Mouse (Mus musculus): ENCODE measurements around the gene Mgme1.

Mgme1 gene

GRCm38 (mm10) chr2:144270507-144271420, at the start of gene Mgme1, which contains the start of gene Snx5:
TSS of gene Mgme1 (plus strand) at chr2:144270663.
TSS of gene Snx5 (minus strand) at chr2:144270906.
- DNase-seq (ENCODE audit: low read depth): peak; percentile 94

GRCm38 (mm10) chr2:144224351-144224750, 46.1 kb upstream of the Mgme1 start:
- peak; percentile 51 for DNase-seq (ENCODE audit: low read depth)

GRCm38 (mm10) chr2:144226906-144227586, 43.4 kb upstream of the Mgme1 start:
- DNase-seq (ENCODE audit: low read depth): no peak

- peak; percentile 79 for DNase-seq (ENCODE audit: low read depth)
These were observed 41.7 kb upstream of the Mgme1 start for GRCm38 (mm10) chr2:144228521-144229346.

- no peak for DNase-seq (ENCODE audit: low read depth)
These were observed 40.8 kb upstream of the Mgme1 start for GRCm38 (mm10) chr2:144229647-144230046.

GRCm38 (mm10) chr2:144230498-144230897, 40.0 kb upstream of the Mgme1 start:
- no peak for DNase-seq (ENCODE audit: low read depth)

- DNase-seq (ENCODE audit: low read depth): peak; percentile 60
These were observed 39.3 kb upstream of the Mgme1 start for GRCm38 (mm10) chr2:144231115-144231514.

- DNase-seq (ENCODE audit: low read depth): no peak
These were observed 36.9 kb upstream of the Mgme1 start for GRCm38 (mm10) chr2:144233534-144233933.

GRCm38 (mm10) chr2:144235776-144236175, 34.7 kb upstream of the Mgme1 start:
- DNase-seq (ENCODE audit: low read depth): no peak

GRCm38 (mm10) chr2:144236791-144237584, 33.5 kb upstream of the Mgme1 start:
- DNase-seq (ENCODE audit: low read depth): no peak

GRCm38 (mm10) chr2:144238341-144238740, 32.1 kb upstream of the Mgme1 start:
- no peak for DNase-seq (ENCODE audit: low read depth)

GRCm38 (mm10) chr2:144239318-144239717, 31.1 kb upstream of the Mgme1 start:
- DNase-seq (ENCODE audit: low read depth): no peak

- DNase-seq (ENCODE audit: low read depth): no peak
These were observed 30.2 kb upstream of the Mgme1 start for GRCm38 (mm10) chr2:144240095-144240899.

GRCm38 (mm10) chr2:144245464-144245863, 25.0 kb upstream of the Mgme1 start:
- DNase-seq (ENCODE audit: low read depth): no peak

GRCm38 (mm10) chr2:144246270-144246669, 24.2 kb upstream of the Mgme1 start:
- no peak for DNase-seq (ENCODE audit: low read depth)

- no peak for DNase-seq (ENCODE audit: low read depth)
These were observed 23.0 kb upstream of the Mgme1 start for GRCm38 (mm10) chr2:144247337-144247978.

- DNase-seq (ENCODE audit: low read depth): no peak
These were observed 21.7 kb upstream of the Mgme1 start for GRCm38 (mm10) chr2:144248613-144249376.

GRCm38 (mm10) chr2:144250111-144250510, 20.4 kb upstream of the Mgme1 start:
- no peak for DNase-seq (ENCODE audit: low read depth)

- no peak for DNase-seq (ENCODE audit: low read depth)
These were observed 7.6 kb upstream of the Mgme1 start for GRCm38 (mm10) chr2:144262837-144263236.
